Mouse (Mus musculus) midbrain, embryonic 12.5 days (tissue): ENCODE data around the gene Ephx3. TPM values are rescaled to one million over a fixed set of nuclear protein-coding genes. Genes with fewer than 3 reads are reported as not detected.

ENCODE experiments used
- ATAC-seq: fragments of 200-750 bp; cut with Nextera tagmentation; 2 replicates; pipeline ENCODE4 v1.8.0; 2017; ENCODE audit warnings: low read depth, moderate TSS enrichment, moderate library complexity; ENCODE audit not compliant: low FRiP score
- H3K27ac ChIP-seq: fragments of 300-500 bp; sonication (generic); replicated peaks from 2 replicates; pipeline ENCODE4 v1.5.1; 2016; ENCODE audit warnings: mild to moderate bottlenecking
- H3K27me3 ChIP-seq: fragments of 300-500 bp; sonication (generic); 2 replicates; pipeline ENCODE4 v1.6.1; 2016; ENCODE audit warnings: mild to moderate bottlenecking
- H3K36me3 ChIP-seq: fragments of 300-500 bp; sonication (generic); 2 replicates; pipeline ENCODE4 v1.6.1; 2016
- H3K4me1 ChIP-seq: fragments of 300-500 bp; sonication (generic); 2 replicates; pipeline ENCODE4 v1.6.1; 2016
- H3K4me2 ChIP-seq: fragments of 300-500 bp; sonication (generic); replicated peaks from 2 replicates; pipeline ENCODE4 v1.6.1; 2016; ENCODE audit warnings: mild to moderate bottlenecking, moderate library complexity
- H3K4me3 ChIP-seq: fragments of 300-500 bp; sonication (generic); 2 replicates; pipeline ENCODE4 v1.5.1; 2016; ENCODE audit warnings: mild to moderate bottlenecking
- H3K9ac ChIP-seq: fragments of 300-500 bp; sonication (generic); replicated peaks from 2 replicates; pipeline ENCODE4 v1.6.1; 2016; ENCODE audit warnings: mild to moderate bottlenecking, moderate library complexity
- H3K9me3 ChIP-seq: fragments of 300-500 bp; sonication (generic); 2 replicates; pipeline ENCODE4 v1.6.1; 2016; ENCODE audit warnings: mild to moderate bottlenecking
- WGBS: fragments of 180-500 bp; shearing (Covaris S2); methylation state at CpG from one replicate; pipeline ENCODE4 v1.1.7; 2016; 5-methylcytosine and 5-hydroxymethylcytosine counted together
- polyA plus RNA-seq: library from polyadenylated mRNA; unstranded; fragments of >200 nt; fragmentation: Nextera tagmentation; extraction: Ambion mirVana; gene quantifications from 2 replicates; pipeline ENCODE4 v1.2.1, GENCODE M21; 2016

Ephx3 gene
- polyA plus RNA-seq, 1 experiment from 2014 or later, result 0.37 TPM

DNA sequence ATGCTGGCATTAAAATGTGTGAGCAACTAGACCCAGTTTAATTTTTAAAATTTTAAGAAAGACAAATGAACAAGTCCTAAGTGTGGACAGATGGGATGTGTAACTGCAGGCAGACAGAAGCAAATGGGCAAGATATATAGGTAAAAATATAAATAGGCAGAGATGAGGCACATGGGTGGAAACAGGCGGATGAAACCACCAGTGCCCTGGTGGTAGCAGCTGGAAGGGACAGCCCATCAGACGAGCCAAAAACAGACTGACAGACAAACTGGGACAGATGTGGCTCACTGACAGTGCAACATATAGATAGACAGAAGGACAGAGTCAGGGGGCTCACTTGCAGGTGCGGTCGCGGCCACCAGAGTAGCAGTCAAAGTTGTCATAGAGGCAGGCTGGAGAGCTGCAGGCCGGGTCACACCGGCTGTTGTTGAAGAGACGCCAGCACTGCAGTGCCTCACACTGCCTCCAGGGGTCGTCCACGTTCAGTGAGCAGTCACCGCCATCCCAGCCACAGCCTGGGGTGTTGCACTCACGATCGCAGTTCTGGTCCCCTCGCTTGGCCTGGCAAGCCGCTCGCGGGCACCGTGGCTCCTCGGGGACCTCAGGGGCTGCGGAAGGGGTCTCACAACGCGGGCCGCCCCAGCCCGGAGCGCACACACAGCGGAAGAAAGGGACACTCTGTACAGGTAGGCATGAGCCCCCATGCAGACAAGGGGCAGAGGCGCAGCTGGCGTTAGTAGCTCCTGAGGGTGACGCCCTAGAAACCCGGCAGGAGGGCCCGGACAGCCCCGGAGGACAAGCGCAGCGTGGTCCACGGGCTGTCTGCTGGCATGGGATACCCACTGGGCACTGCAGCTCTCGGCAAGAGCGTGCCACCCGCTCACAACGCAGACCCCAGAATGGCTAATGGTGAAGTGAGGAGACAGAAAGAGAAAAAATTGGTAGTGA is 46.2 kb downstream of the Ephx3 start:
- WGBS, result 28% methylated on average over 39 of the region's 39 CpGs
- no peaks in the 10 kb centered on the region for H3K4me1 ChIP-seq
- H3K4me2 ChIP-seq, result peak overlapping the region; percentile 46
- H3K9me3 ChIP-seq, result no peaks in the 10 kb centered on the region
- ATAC-seq, result peak; percentile 70
- peak overlapping the region; percentile 23 for H3K4me3 ChIP-seq
- 0 out of 2 replicates have a peak overlapping the region, but pooled peaks have one; percentile 15 for H3K27ac ChIP-seq
- peaks cover 91% of the 10 kb centered on the region for H3K36me3 ChIP-seq
- no peak overlapping the region for H3K9ac ChIP-seq
- H3K27me3 ChIP-seq, result no peaks in the 10 kb centered on the region

GRCm38 (mm10) chr17:32142234-32142633 is 47.1 kb downstream of the Ephx3 start:
- Histone ChIP-seq H3K9ac (no peak overlapping the region), H3K4me1 (no peaks in the 10 kb centered on the region), H3K4me3 (no peak overlapping the region), H3K4me2 (no peak overlapping the region), H3K36me3 (peaks cover 91% of the 10 kb centered on the region), H3K9me3 (no peaks in the 10 kb centered on the region), H3K27me3 (no peaks in the 10 kb centered on the region), H3K27ac (no peak overlapping the region)
- WGBS, result 96% methylated on average over 1 of the region's 1 CpGs
- no peak for ATAC-seq

Other genes starting within 250 kb of the Ephx3 start
- 50.6 and 54.5 TPM in 2 replicates for gene Rrp1b, start 153.4 kb downstream of the Ephx3 start, polyA plus RNA-seq
- 0.62 and 0.66 TPM in 2 replicates for gene Hsf2bp, start 153.2 kb downstream of the Ephx3 start, polyA plus RNA-seq
- 26.8 and 30.6 TPM in 2 replicates for gene Notch3, start 22.7 kb downstream of the Ephx3 start, polyA plus RNA-seq
- 108 and 116 TPM in 2 replicates for gene Brd4, start 95.2 kb upstream of the Ephx3 start, polyA plus RNA-seq
- 140 and 151 TPM in 2 replicates for gene Akap8, start 131.7 kb upstream of the Ephx3 start, polyA plus RNA-seq
- 131 and 133 TPM in 2 replicates for gene Akap8l, start 161.1 kb upstream of the Ephx3 start, polyA plus RNA-seq
- 47.2 and 50.2 TPM in 2 replicates for gene Wiz, start 199.9 kb upstream of the Ephx3 start, polyA plus RNA-seq
- gene Rasal3, start 214.0 kb upstream of the Ephx3 start, polyA plus RNA-seq, result 0.59 and 1.1 TPM in 2 replicates
- not detected in 2 replicates for gene Pglyrp2, start 234.6 kb upstream of the Ephx3 start, polyA plus RNA-seq